Mouse (Mus musculus) ES-E14 (cell line): ENCODE results near the gene Aamp.

ENCODE experiments used
- HCFC1 ChIP-seq: IDR thresholded peaks from 2 replicates; pipeline ENCODE4 v1.6.1; 2012; ENCODE audit warnings: low read length, inconsistent platforms, borderline replicate concordance; ENCODE audit not compliant: insufficient read depth
- MAFK ChIP-seq: IDR thresholded peaks from 2 replicates; pipeline ENCODE4 v1.6.1; 2014; ENCODE audit warnings: mild to moderate bottlenecking, low read depth, low read length, inconsistent platforms; ENCODE audit not compliant: insufficient read depth
- ZNF384 ChIP-seq: IDR thresholded peaks from 2 replicates; pipeline ENCODE4 v1.6.1; 2012; ENCODE audit warnings: low read depth, low read length, inconsistent platforms

DNA sequence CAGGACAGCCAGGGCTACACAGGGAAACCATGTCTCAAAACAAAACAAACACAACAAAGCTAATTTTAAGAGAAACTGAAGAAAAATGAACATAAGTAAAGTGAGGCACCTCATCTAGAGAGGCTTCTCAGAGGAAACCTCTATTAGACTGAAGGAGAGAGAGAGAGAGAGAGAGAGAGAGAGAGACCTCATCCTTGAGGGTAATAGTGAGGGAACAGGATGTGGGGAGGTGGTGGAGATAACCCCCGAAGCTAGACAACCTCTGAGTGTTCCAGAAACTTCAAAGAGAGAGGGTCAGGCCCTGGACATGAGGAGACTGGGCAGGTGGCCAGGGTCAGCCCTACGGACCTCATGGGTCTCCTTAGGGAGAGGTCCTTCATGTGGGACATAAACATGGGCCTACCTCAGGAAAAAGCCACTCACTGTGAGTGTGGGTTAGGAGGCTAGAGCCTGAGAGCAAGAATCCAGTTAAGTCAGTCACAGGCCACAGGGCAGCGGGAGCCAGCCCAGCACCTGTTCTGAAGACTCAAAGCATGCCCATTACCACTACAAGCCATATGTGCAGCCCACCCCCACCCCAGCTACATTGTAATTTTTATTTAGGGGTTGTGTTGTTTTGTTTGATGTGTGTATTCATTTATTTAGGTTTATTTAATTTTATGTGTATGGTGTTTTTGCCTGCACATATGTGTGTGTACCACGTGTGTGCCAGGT, 31.7 kb upstream of the Aamp start:
- TF ChIP-seq HCFC1 (no peak), ZNF384 (no peak), MAFK (no peak)
